Mouse (Mus musculus) retina, postnatal 7 days (tissue): ENCODE results near the gene 4932438H23Rik.
A peak's percentile ranks its signal among the peaks of the same experiment; 100 is the strongest.
"Not testable (repeated sequence)": the region's sequence is repeated elsewhere in the genome, so short reads cannot be mapped to it uniquely, and the experiment has no call there.

Experiments used
- DNase-seq: peaks from one replicate; pipeline ENCODE4 v3.0.0-alpha.2; 2012; ENCODE audit warnings: low read depth, low spot score

Gene 4932438H23Rik

GRCm38 (mm10) chr16:91099444-91100065 is 4.6 kb upstream of the 4932438H23Rik start:
- no peak for DNase-seq

GRCm38 (mm10) chr16:91097858-91098257 is 2.9 kb upstream of the 4932438H23Rik start:
- DNase-seq: no peak

GRCm38 (mm10) chr16:91096984-91097506 is 2.1 kb upstream of the 4932438H23Rik start:
- no peak for DNase-seq

- no peak for DNase-seq
These were observed 1.1 kb upstream of the 4932438H23Rik start for GRCm38 (mm10) chr16:91096016-91096415.

- no peak for DNase-seq
These were observed 8.1 kb downstream of the 4932438H23Rik start for GRCm38 (mm10) chr16:91086642-91087306.

GRCm38 (mm10) chr16:91085239-91085825 is 9.6 kb downstream of the 4932438H23Rik start:
- DNase-seq: no peak

- DNase-seq: no peak
These were observed 10.3 kb downstream of the 4932438H23Rik start for GRCm38 (mm10) chr16:91084307-91085238.

- DNase-seq: no peak
These were observed 11.8 kb downstream of the 4932438H23Rik start for GRCm38 (mm10) chr16:91083002-91083646.

GRCm38 (mm10) chr16:91081508-91081907 is 13.4 kb downstream of the 4932438H23Rik start:
- DNase-seq: peak; percentile 71

GRCm38 (mm10) chr16:91076180-91076579 is 18.7 kb downstream of the 4932438H23Rik start:
- DNase-seq: no peak

GRCm38 (mm10) chr16:91075423-91075822 is 19.5 kb downstream of the 4932438H23Rik start:
- not testable (repeated sequence) for DNase-seq

- peak; percentile 87 for DNase-seq
These were observed 21.6 kb downstream of the 4932438H23Rik start for GRCm38 (mm10) chr16:91073163-91073892.

GRCm38 (mm10) chr16:91072256-91072655 is 22.7 kb downstream of the 4932438H23Rik start:
- no peak for DNase-seq

- no peak for DNase-seq
These were observed 26.0 kb downstream of the 4932438H23Rik start for GRCm38 (mm10) chr16:91068969-91069368.

- no peak for DNase-seq
These were observed 27.8 kb downstream of the 4932438H23Rik start for GRCm38 (mm10) chr16:91067122-91067521.

GRCm38 (mm10) chr16:91064583-91065365 is 30.1 kb downstream of the 4932438H23Rik start:
- DNase-seq: no peak

- no peak for DNase-seq
These were observed 31.1 kb downstream of the 4932438H23Rik start for GRCm38 (mm10) chr16:91063786-91064185.

GRCm38 (mm10) chr16:91061531-91062318 is 33.2 kb downstream of the 4932438H23Rik start:
- DNase-seq: no peak

- DNase-seq: no peak
These were observed 37.2 kb downstream of the 4932438H23Rik start for GRCm38 (mm10) chr16:91057741-91058140.
